Comparison of ENCODE assay signal across 11 mouse cellular contexts in genomic region chr5:139383234-139383633, GRCm38 (mm10). TPM values are rescaled to one million over a fixed set of nuclear protein-coding genes. Genes with fewer than 3 reads are reported as not detected.
DNase-seq lines count a peak whose midpoint lies in the region; ATAC-seq and TF ChIP-seq lines count a peak whose summit lies in the region.
"Had no signal": no experiment of that assay in that cellular context is flagged by ENCODE, and none has a peak within 500 bp of the region (broad histone marks: within the 10 kb centered on the region; RNA-seq: fewer than 3 reads in every experiment).

No protein-coding gene starts in this region.

- no peaks in the 10 kb centered on the region for H3K9me3 ChIP-seq in intestine, embryonic 15.5 days
- H3K9me3 ChIP-seq in intestine, postnatal 0 days (ENCODE audit: control insufficient read depth), result no peaks in the 10 kb centered on the region
- no peaks in the 10 kb centered on the region for H3K9me3 ChIP-seq in neural tube, embryonic 12.5 days
- H3K9me3 ChIP-seq in hindbrain, embryonic 13.5 days, result no peaks in the 10 kb centered on the region
- H3K9me3 ChIP-seq in neural tube, embryonic 15.5 days (replicated peaks), result no peaks in the 10 kb centered on the region
- H3K9me3 ChIP-seq: embryonic facial prominence, embryonic 12.5 days had no signal

- 80% methylated on average over 9 of the region's 9 CpGs for whole genome bisulfite sequencing in intestine, embryonic 15.5 days
- 75% methylated on average over 9 of the region's 9 CpGs for WGBS in intestine, postnatal 0 days
- 77% methylated on average over 9 of the region's 9 CpGs for WGBS in neural tube, embryonic 12.5 days
- 63% methylated on average over 9 of the region's 9 CpGs for WGBS in hindbrain, embryonic 13.5 days
- WGBS in neural tube, embryonic 15.5 days, result 69% methylated on average over 9 of the region's 9 CpGs

- H3K36me3 ChIP-seq in intestine, embryonic 15.5 days, result no peaks in the 10 kb centered on the region
- H3K36me3 ChIP-seq in intestine, postnatal 0 days (ENCODE audit: control insufficient read depth, insufficient read depth), result no peaks in the 10 kb centered on the region
- H3K36me3 ChIP-seq in neural tube, embryonic 12.5 days, result no peaks in the 10 kb centered on the region
- no peaks in the 10 kb centered on the region for H3K36me3 ChIP-seq in hindbrain, embryonic 13.5 days
- H3K36me3 ChIP-seq in neural tube, embryonic 15.5 days, result no peaks in the 10 kb centered on the region
- H3K36me3 ChIP-seq: embryonic facial prominence, embryonic 12.5 days had no signal

- DNase-seq in neural tube, embryonic 10.5 days (ENCODE audit: extremely low spot score, low spot score), result no peak
- DNase-seq in embryo, embryonic 11 days, result no peak

- 0 out of 2 replicates have a peak overlapping the region, but pooled peaks have one; percentile 12 for H3K4me2 ChIP-seq in intestine, embryonic 15.5 days (replicated peaks)
- H3K4me2 ChIP-seq in intestine, postnatal 0 days (replicated peaks; ENCODE audit: low read depth), result no peak overlapping the region
- no peak overlapping the region for H3K4me2 ChIP-seq in neural tube, embryonic 12.5 days (replicated peaks)
- no peak overlapping the region for H3K4me2 ChIP-seq in hindbrain, embryonic 13.5 days
- H3K4me2 ChIP-seq in neural tube, embryonic 15.5 days, result 0 out of 2 replicates have a peak overlapping the region, but pooled peaks have one; percentile 22
- H3K4me2 ChIP-seq: embryonic facial prominence, embryonic 12.5 days had no signal

- no peaks in the 10 kb centered on the region for H3K27me3 ChIP-seq in intestine, embryonic 15.5 days (replicated peaks)
- no peaks in the 10 kb centered on the region for H3K27me3 ChIP-seq in intestine, postnatal 0 days (replicated peaks; ENCODE audit: control insufficient read depth, insufficient read depth, low read length)
- no peaks in the 10 kb centered on the region for H3K27me3 ChIP-seq in neural tube, embryonic 12.5 days (replicated peaks)
- H3K27me3 ChIP-seq in hindbrain, embryonic 13.5 days, result no peaks in the 10 kb centered on the region
- H3K27me3 ChIP-seq in neural tube, embryonic 15.5 days (replicated peaks), result no peaks in the 10 kb centered on the region
- H3K27me3 ChIP-seq: embryonic facial prominence, embryonic 12.5 days had no signal

- H3K27ac ChIP-seq in intestine, embryonic 15.5 days, result no peak overlapping the region
- H3K27ac ChIP-seq in intestine, postnatal 0 days (ENCODE audit: low read depth, low read length), result no peak overlapping the region
- 0 out of 2 replicates have a peak overlapping the region, but pooled peaks have one; percentile 17 for H3K27ac ChIP-seq in neural tube, embryonic 12.5 days
- peak overlapping the region; percentile 67 for H3K27ac ChIP-seq in hindbrain, embryonic 13.5 days
- H3K27ac ChIP-seq in neural tube, embryonic 15.5 days (replicated peaks), result peak overlapping the region; percentile 73

- no peak overlapping the region for H3K4me3 ChIP-seq in intestine, embryonic 15.5 days (replicated peaks)
- no peak overlapping the region for H3K4me3 ChIP-seq in intestine, postnatal 0 days (ENCODE audit: low read depth, low read length)
- H3K4me3 ChIP-seq in neural tube, embryonic 12.5 days, result no peak overlapping the region
- H3K4me3 ChIP-seq in hindbrain, embryonic 13.5 days, result no peak overlapping the region
- H3K4me3 ChIP-seq in neural tube, embryonic 15.5 days (replicated peaks), result no peak overlapping the region
- H3K4me3 ChIP-seq: embryonic facial prominence, embryonic 12.5 days had no signal

- no peak for ATAC-seq in intestine, embryonic 15.5 days
- no peak for ATAC-seq in intestine, postnatal 0 days
- no peak for ATAC-seq in neural tube, embryonic 12.5 days (ENCODE audit: low FRiP score, low read depth)
- no peak for ATAC-seq in hindbrain, embryonic 13.5 days (ENCODE audit: low FRiP score)
- ATAC-seq in neural tube, embryonic 15.5 days (ENCODE audit: low FRiP score), result no peak
- no peak for ATAC-seq in megakaryocyte-erythroid progenitor cell, adult 5-6 weeks (replicated peaks; ENCODE audit: low FRiP score, low TSS enrichment, poor library complexity, severe bottlenecking)

- no peak for TF ChIP-seq CTCF in intestine, postnatal 0 days (IDR thresholded peaks at IDR 0.05; ENCODE audit: low read depth)

- peaks cover 42% of the 10 kb centered on the region for H3K4me1 ChIP-seq in intestine, embryonic 15.5 days (replicated peaks)
- peaks cover 16% of the 10 kb centered on the region; the same call in 1 of the 2 replicates for H3K4me1 ChIP-seq in intestine, postnatal 0 days (replicated peaks; ENCODE audit: control insufficient read depth, insufficient read depth, low read length)
- H3K4me1 ChIP-seq in neural tube, embryonic 12.5 days, result peaks cover 44% of the 10 kb centered on the region
- peaks cover 57% of the 10 kb centered on the region for H3K4me1 ChIP-seq in hindbrain, embryonic 13.5 days (replicated peaks)
- peaks cover 69% of the 10 kb centered on the region for H3K4me1 ChIP-seq in neural tube, embryonic 15.5 days

- no peak overlapping the region for H3K9ac ChIP-seq in intestine, embryonic 15.5 days
- no peak overlapping the region for H3K9ac ChIP-seq in intestine, postnatal 0 days (ENCODE audit: low read depth, low read length)
- H3K9ac ChIP-seq in neural tube, embryonic 12.5 days, result no peak overlapping the region
- H3K9ac ChIP-seq in hindbrain, embryonic 13.5 days, result peak overlapping the region; percentile 24
- H3K9ac ChIP-seq in neural tube, embryonic 15.5 days (replicated peaks), result no peak overlapping the region
- H3K9ac ChIP-seq: embryonic facial prominence, embryonic 12.5 days had no signal

RNA-seq across cellular contexts. Expression of gene Gpr146, which starts 5.7 kb away (rescaled TPM):
- polyA plus RNA-seq in intestine, embryonic 15.5 days (2015; fragmentation: Nextera tagmentation; extraction: Ambion mirVana), result 2.2 and 2.7 TPM in 2 replicates
- polyA plus RNA-seq in intestine, postnatal 0 days (2015; fragmentation: Nextera tagmentation; extraction: Ambion mirVana), result 2.5 and 2.6 TPM in 2 replicates
- polyA plus RNA-seq in neural tube, embryonic 12.5 days (2016; fragmentation: Nextera tagmentation; extraction: Ambion mirVana), result 1.9 and 2.3 TPM in 2 replicates
- polyA plus RNA-seq in hindbrain, embryonic 13.5 days (2015; fragmentation: Nextera tagmentation; extraction: Ambion mirVana), result 1.6 and 2.4 TPM in 2 replicates
- 2.6 and 3.0 TPM in 2 replicates for polyA plus RNA-seq in neural tube, embryonic 15.5 days (2015; fragmentation: Nextera tagmentation; extraction: Ambion mirVana)
- total RNA-seq in megakaryocyte-erythroid progenitor cell, adult 5-6 weeks (2014; fragmentation: Nextera tagmentation), result 7.5 and 7.9 TPM in 2 replicates
- total RNA-seq in megakaryocyte-erythroid progenitor cell, adult 5-6 weeks (2017), result 5.3 and 6.0 TPM in 2 replicates

RNA-seq across cellular contexts. Expression of gene C130050O18Rik, which starts 21.8 kb away (rescaled TPM):
- polyA plus RNA-seq in intestine, embryonic 15.5 days (2015; fragmentation: Nextera tagmentation; extraction: Ambion mirVana), result 0.81 and 0.85 TPM in 2 replicates
- polyA plus RNA-seq in intestine, postnatal 0 days (2015; fragmentation: Nextera tagmentation; extraction: Ambion mirVana), result 0.76 and 1.4 TPM in 2 replicates
- polyA plus RNA-seq in neural tube, embryonic 12.5 days (2016; fragmentation: Nextera tagmentation; extraction: Ambion mirVana), result 0.20 and 0.33 TPM in 2 replicates
- 0.13 and 0.22 TPM in 2 replicates for polyA plus RNA-seq in hindbrain, embryonic 13.5 days (2015; fragmentation: Nextera tagmentation; extraction: Ambion mirVana)
- polyA plus RNA-seq in neural tube, embryonic 15.5 days (2015; fragmentation: Nextera tagmentation; extraction: Ambion mirVana), result 0.47 and 0.64 TPM in 2 replicates
- total RNA-seq in megakaryocyte-erythroid progenitor cell, adult 5-6 weeks (2014; fragmentation: Nextera tagmentation), result 0.79 TPM in 1 of 2 replicates, not detected in the other
- total RNA-seq in megakaryocyte-erythroid progenitor cell, adult 5-6 weeks (2017), result 0.08 TPM in 1 of 2 replicates, not detected in the other

RNA-seq across cellular contexts. Expression of gene Cyp2w1, which starts 30.8 kb away (rescaled TPM):
- polyA plus RNA-seq in intestine, embryonic 15.5 days (2015; fragmentation: Nextera tagmentation; extraction: Ambion mirVana), result 23.5 and 25.8 TPM in 2 replicates
- 15.8 and 18.1 TPM in 2 replicates for polyA plus RNA-seq in intestine, postnatal 0 days (2015; fragmentation: Nextera tagmentation; extraction: Ambion mirVana)
- 0.13 TPM in 1 of 2 replicates, not detected in the other for polyA plus RNA-seq in neural tube, embryonic 12.5 days (2016; fragmentation: Nextera tagmentation; extraction: Ambion mirVana)
- not detected in 2 replicates for polyA plus RNA-seq in hindbrain, embryonic 13.5 days (2015; fragmentation: Nextera tagmentation; extraction: Ambion mirVana)
- polyA plus RNA-seq in neural tube, embryonic 15.5 days (2015; fragmentation: Nextera tagmentation; extraction: Ambion mirVana), result 2.1 TPM in 1 of 2 replicates, not detected in the other
- not detected in 2 replicates for total RNA-seq in megakaryocyte-erythroid progenitor cell, adult 5-6 weeks (2014; fragmentation: Nextera tagmentation)
- total RNA-seq in megakaryocyte-erythroid progenitor cell, adult 5-6 weeks (2017), result not detected in 2 replicates
- total RNA-seq: gastrocnemius, postnatal 4 days; left cerebral cortex, postnatal 36 days had no signal

RNA-seq across cellular contexts. Expression of gene Cox19, which starts 32.0 kb away (rescaled TPM):
- 162 and 168 TPM in 2 replicates for polyA plus RNA-seq in intestine, embryonic 15.5 days (2015; fragmentation: Nextera tagmentation; extraction: Ambion mirVana)
- polyA plus RNA-seq in intestine, postnatal 0 days (2015; fragmentation: Nextera tagmentation; extraction: Ambion mirVana), result 181 and 184 TPM in 2 replicates
- 124 and 127 TPM in 2 replicates for polyA plus RNA-seq in neural tube, embryonic 12.5 days (2016; fragmentation: Nextera tagmentation; extraction: Ambion mirVana)
- 116 and 124 TPM in 2 replicates for polyA plus RNA-seq in hindbrain, embryonic 13.5 days (2015; fragmentation: Nextera tagmentation; extraction: Ambion mirVana)
- 105 and 107 TPM in 2 replicates for polyA plus RNA-seq in neural tube, embryonic 15.5 days (2015; fragmentation: Nextera tagmentation; extraction: Ambion mirVana)
- 40.4 and 41.7 TPM in 2 replicates for total RNA-seq in megakaryocyte-erythroid progenitor cell, adult 5-6 weeks (2014; fragmentation: Nextera tagmentation)
- total RNA-seq in megakaryocyte-erythroid progenitor cell, adult 5-6 weeks (2017), result 27.4 and 43.8 TPM in 2 replicates

RNA-seq across cellular contexts. Expression of gene Gper1, which starts 39.7 kb away (rescaled TPM):
- 2.1 TPM in 2 replicates for polyA plus RNA-seq in intestine, embryonic 15.5 days (2015; fragmentation: Nextera tagmentation; extraction: Ambion mirVana)
- polyA plus RNA-seq in intestine, postnatal 0 days (2015; fragmentation: Nextera tagmentation; extraction: Ambion mirVana), result 1.1 and 1.3 TPM in 2 replicates
- polyA plus RNA-seq in neural tube, embryonic 12.5 days (2016; fragmentation: Nextera tagmentation; extraction: Ambion mirVana), result 7.2 and 7.8 TPM in 2 replicates
- polyA plus RNA-seq in hindbrain, embryonic 13.5 days (2015; fragmentation: Nextera tagmentation; extraction: Ambion mirVana), result 7.6 and 7.9 TPM in 2 replicates
- 7.8 and 9.6 TPM in 2 replicates for polyA plus RNA-seq in neural tube, embryonic 15.5 days (2015; fragmentation: Nextera tagmentation; extraction: Ambion mirVana)
- not detected in 2 replicates for total RNA-seq in megakaryocyte-erythroid progenitor cell, adult 5-6 weeks (2014; fragmentation: Nextera tagmentation)
- not detected in 2 replicates for total RNA-seq in megakaryocyte-erythroid progenitor cell, adult 5-6 weeks (2017)

Comparison
In these comparisons a context has a peak if more than half of its experiments do, and no peak if none do; other contexts are left out.
1. H3K4me2 ChIP-seq: peak in intestine, embryonic 15.5 days (single experiment) and neural tube, embryonic 15.5 days (single experiment); none in intestine, postnatal 0 days (single experiment), neural tube, embryonic 12.5 days (single experiment) and hindbrain, embryonic 13.5 days (single experiment).
2. H3K27ac ChIP-seq: peak in neural tube, embryonic 12.5 days (single experiment), hindbrain, embryonic 13.5 days (single experiment) and neural tube, embryonic 15.5 days (single experiment); none in intestine, embryonic 15.5 days (single experiment) and intestine, postnatal 0 days (single experiment).